Mouse (Mus musculus) fat pad, adult 2 months (tissue): ENCODE results near the gene Mafg.

Experiments used
- DNase-seq: peaks from one replicate; pipeline ENCODE4 v3.0.0-alpha.2; 2011; ENCODE audit warnings: low read depth, low spot score; ENCODE audit errors: extremely low read depth

The Mafg gene

GRCm38 (mm10) chr11:120623961-120624679 lies 9.3 kb downstream of the Mafg start:
- DNase-seq, result no peak

DNA sequence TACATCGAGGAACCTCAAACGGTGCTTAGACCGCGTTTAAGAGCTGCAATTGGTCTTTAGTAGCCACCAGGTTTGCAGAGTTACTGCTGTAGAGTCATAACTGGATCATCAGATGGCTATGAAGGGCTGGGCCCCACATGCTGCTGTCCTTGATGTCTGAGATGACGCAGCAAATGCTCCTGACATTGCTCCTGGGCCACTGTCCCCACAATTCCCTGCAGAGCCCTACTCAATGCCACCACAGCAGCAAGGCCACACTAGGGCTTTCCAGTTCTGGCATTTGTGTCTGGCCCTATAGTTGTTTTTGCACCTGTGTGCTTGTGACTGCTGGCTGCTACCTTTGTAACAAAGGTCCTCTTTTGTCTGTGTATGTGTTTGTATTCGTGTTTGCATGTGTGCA lies 10.6 kb downstream of the Mafg start:
- DNase-seq, result no peak

GRCm38 (mm10) chr11:120620195-120620594 lies 13.2 kb downstream of the Mafg start:
- no peak for DNase-seq

DNA sequence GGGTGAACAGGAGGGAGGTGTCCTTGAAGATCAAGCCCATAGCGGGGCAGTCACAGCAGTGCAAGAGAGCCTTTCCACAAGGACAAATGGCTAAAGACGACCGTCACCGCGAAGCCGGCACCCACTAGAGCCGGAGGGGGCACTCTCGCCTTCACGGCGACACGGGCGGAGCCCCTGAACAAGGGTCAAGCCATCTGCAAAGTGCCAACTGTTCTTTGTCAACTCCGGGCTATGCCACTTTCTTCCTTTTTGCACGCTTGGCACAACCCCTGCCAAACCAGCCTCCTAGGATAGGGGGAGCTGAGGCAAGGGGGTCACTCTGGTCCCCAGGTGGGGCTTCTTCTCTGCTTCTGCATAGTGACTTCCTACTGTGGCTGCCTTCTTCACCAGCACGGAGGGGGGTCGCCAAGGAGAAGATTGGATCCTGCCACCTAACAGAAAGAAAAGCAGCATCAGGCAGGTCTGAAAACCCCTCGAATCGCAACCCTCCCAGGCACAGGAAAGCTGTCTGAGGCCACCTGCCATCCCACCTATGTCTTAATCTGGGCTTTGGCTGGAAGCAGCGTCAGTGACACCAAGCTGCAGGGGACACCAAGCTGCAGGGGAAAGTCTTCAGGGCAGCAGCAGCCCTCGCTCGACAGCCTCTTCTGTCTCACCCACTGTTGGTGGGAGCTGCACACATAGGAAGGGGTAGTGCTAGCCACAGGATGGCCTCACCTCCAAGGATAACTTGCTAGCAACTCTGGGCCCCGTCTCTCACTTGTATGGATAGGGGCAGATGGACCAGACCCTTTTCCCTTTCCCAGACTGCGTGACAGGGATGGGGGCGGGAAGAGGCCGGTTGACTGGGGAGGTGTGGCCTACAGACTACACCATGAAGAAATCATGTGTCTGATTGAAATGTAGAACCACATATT lies 14.5 kb downstream of the Mafg start:
- DNase-seq, result no peak

GRCm38 (mm10) chr11:120617519-120618112 lies 15.8 kb downstream of the Mafg start, which contains the start of gene Pcyt2:
Gene Pcyt2, minus strand, starts transcription at chr11:120617936.
- no peak for DNase-seq

DNA sequence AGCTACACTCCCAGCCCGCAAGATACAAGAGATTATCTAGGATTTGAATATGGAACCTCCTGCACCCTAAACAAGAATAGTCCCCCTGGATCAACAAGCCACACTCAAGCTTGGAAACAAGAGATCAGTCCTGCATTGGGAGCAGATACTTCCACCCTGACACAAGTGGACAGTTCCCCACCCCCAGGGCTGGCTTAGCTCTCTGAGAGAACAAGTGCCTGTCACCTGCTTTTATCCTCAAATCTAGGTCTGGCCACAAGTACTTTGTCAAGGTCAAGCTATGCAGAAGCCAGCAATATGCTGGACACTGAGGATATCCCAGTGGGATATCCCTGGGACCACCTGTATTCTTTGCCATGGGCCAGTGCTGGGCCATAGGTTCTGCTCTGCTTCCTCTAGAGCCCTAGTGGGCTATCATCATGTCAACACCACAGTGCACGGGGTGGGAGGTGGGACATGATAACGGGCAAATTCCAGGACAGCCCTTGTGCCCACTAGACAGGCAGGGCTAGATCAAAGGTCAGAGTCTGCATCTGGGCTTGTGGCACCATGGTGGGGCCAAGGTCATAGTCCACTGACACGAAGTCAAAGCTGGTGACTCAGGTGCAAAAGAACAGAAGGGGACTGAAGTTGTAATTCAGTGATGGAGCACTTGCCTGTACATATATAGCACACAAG lies 16.6 kb downstream of the Mafg start:
- DNase-seq, result no peak

DNA sequence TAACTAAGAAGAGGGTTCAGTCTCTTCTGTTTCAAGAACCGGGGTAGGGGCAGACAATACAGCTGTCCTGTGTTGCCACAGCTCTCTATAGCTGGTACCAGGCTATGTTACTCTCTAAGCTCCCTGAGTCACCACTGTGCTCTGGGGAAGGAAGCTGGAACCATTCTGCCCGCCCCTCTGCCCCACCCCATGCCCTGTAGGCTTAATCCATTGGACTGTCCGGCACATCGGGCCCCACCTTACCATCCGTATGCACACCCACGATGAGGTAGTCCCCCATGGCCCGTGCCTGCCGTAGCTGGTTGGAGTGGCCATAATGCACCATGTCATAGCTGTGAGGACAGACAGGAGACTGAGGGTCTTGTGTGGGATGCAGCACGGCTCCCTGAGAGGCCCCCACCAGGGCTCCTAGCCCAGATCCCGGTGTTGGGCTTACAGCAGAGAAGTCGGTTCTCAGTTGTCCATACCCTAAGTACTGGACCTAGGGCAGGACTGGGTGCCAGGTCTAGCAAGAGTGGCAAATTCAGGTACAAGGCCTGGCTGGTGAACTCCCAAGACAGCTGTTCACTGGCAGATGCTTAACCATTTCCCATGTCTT lies 17.7 kb downstream of the Mafg start:
- DNase-seq, result no peak

GRCm38 (mm10) chr11:120615167-120615566 lies 18.2 kb downstream of the Mafg start:
- DNase-seq, result no peak

DNA sequence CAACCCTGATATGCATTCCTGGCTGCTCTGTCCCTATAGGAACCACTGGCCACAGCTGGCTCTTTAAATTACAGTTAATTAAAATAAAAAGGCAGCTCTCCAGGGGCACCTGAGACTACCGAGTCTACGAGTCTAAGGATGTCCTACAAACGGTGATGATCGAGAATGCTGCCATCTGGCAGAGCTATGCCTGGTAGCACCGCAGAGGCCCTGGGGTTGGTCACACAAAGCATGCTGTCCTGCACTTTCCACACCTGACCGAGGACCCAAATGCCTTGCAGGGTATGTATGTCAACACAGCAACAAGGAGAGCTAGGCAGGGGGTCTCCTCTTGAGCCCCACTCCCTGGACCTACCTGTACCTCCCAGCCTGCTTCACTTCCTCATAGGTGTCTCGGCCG lies 19.4 kb downstream of the Mafg start:
- no peak for DNase-seq

DNA sequence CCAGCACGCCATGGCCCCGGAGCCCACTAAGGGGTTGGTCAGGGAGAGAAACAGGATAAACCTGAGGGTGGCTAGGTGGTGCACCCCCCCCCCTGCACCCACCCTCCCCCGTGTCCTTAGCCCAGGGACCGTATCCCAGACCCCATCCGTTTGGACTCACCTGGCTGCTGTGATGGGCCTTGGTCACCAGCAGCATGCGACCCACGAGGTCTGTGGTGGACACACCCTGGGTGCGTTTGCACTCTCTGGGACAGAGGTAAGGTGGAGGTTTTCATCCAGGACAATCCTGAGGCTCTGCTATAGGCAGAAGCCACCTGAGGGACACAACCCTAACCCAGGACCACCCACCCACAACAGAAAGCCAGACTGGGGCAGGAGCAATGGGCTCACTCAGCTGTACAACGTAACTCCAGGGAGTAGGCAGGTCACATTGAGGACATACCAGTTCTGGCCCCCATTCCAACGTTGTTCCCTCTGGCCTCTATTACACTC lies 19.9 kb downstream of the Mafg start:
- DNase-seq, result no peak

DNA sequence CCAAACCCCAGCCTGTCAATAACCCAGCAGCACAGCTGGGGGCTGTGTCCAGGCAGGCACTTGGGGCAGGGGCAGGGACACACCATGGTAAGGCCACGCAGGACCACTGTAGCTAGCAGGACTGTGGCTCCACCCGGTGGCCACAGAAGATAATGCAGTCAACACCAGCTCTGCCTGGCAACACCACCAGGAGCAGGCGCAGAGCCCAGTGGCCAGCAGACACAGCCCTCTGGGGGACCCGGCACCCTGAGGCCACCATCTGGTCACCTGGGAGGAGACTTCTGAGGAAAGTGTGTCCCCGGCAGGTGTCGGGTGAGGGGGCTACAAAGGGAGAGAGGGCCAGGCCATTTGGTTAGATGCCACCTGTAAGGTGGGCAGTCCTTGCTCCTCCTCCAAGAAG lies 20.6 kb downstream of the Mafg start:
- DNase-seq, result no peak

DNA sequence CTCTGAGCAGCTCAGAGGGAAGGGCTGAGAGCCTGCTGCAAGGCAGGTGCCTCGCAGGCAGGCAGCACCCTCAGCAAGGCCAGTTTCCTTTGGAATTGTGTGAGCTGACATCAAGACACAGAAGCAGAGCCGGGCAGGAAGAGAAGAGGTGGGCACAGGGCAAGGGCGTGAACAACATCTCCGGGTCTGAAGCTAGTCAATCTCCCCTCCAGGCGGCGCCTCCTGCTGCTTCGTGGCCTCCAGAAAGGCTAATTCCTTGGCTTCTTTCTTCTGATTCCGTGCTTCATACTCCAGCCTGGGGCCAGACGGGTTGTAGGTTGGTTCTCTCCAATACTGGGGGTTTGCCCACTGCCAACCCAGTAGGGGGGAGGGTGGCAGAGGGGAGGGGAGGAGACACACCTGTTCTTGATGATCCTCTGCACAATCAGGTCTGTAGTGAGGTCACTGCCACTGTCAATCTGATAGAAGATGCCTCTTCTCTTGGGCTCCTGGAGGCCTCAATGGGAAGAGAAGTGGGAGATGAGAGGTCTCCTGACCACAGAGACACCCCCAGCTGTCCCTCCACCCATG lies 22.8 kb downstream of the Mafg start:
- DNase-seq, result no peak

GRCm38 (mm10) chr11:120609250-120609649 lies 24.1 kb downstream of the Mafg start:
- no peak for DNase-seq

DNA sequence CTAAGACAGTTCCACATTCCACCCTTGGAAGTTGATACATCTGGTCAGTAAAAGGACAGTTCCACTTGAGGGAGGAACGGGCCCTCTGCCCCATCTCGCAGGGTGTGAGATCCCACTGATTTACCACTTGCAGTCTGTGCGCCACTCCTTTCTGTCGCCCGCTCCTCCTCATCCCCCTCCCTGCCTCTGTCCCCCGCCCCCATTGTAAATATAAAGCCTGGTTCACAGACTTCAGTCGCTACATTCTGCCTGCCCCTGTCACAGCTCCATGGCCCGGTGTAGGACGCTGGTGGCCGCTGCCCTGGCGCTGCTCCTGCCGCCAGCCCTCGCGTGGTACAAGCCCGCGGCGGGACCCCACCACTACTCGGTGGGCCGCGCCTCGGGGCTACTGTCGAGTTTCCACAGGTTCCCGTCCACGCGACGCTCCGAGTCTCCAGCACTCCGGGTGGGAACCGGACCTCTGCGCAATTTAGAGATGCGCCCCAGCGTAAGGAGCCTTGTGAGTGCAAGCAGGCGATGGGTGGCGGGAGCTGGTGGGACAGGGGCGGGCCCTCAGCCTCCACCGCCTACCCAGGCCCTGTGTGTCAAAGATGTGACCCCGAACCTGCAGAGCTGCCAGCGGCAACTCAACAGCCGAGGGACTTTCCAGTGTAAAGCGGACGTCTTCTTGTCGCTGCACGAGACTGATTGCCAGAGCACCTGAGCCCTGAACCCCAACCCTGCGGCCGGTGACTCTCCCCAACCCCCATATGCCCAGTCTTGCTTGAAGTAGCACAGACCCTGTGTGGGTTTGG lies 25.0 kb downstream of the Mafg start, which contains the start of gene Npb:
Gene Npb, plus strand, starts transcription at position 237 of the 794 bp plus-strand sequence.
- DNase-seq, result no peak

DNA sequence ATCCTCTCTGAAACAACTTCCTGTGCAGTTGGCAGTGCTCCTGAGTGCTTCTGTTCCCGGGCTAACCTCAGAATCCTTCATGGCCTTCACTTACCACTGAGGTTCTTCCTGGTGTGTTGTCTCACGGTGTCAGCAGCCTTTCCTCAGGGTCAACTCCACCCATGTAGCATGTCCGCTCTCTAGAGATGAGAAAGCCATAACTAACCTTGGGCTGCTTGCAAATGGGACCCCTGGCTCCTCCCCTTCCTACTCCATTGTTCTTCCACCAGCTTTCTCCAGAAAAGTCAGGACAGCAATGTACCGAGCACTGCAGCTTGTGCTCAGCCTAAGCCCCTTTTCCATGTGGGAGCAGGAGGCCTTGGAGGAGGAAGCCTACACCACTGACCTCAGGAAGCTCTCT lies 26.6 kb downstream of the Mafg start:
- DNase-seq, result no peak

DNA sequence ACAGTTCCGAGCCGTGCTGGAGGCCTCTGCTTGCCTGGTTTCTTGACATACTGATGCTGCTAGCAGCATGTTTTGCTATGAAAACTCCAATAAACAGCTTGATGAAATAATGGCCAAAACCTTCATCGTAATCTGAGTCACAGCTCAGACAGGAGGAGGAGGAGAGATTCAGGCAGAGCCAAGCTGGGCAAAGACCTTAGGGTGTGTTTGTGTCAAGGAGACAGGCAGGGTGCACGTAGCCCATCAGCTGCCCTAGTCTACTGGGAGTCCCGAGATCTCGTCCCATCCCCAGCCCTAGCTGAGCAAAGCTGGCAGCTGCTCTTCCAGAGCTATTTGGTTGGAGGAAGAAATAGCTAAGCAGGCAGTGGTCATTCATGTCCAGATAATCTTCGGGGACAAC lies 27.7 kb downstream of the Mafg start:
- DNase-seq, result no peak

- no peak for DNase-seq
Observed at GRCm38 (mm10) chr11:120603545-120603944, 29.9 kb downstream of the Mafg start.

DNA sequence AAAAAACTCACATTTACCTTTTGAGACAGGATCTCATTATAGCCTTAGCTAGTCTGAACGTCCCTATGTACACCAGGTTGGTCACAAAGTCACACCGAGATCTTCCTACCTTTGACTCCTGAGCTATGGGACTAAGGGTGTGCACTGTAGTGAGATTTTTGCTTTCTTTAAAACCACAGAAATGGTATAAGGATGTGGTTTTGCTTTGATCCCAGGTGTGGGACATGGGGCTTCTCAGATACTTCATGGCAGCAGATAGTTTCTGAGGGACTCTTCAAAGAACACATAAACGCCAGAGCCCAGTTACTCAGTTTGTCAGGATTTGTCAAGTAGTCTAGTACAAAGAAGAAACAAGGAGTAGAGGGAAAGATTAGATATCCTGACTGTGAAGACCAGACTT lies 32.7 kb downstream of the Mafg start:
- no peak for DNase-seq

DNA sequence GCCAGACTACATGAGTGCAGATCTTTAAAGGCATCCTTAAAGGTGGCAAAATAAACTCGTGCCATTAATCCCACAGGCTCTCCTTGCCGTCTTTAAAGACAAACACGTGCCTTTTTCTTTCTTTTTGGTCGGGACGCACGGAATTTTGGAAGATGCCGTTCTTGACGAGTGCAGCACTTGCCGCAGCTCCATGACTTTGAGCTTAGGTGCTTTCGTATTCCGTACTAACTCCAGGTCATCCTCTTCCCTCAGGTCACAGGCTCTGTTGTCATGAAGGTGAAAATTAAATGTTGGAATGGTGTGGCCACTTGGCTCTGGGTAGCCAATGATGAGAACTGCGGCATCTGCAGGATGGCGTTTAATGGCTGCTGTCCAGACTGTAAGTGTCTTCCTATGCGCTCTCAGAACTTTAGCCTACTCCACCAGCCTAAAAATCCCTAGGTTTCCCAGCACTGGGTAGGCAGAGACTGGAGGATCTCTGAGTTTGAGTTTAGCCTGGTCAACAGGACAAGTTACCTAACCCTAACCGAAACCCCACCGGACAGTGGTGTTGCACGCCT lies 34.3 kb downstream of the Mafg start:
- DNase-seq, result no peak
